Mouse (Mus musculus): Measurements from ENCODE around the gene Phactr2. TPM values are rescaled to one million over a fixed set of nuclear protein-coding genes. Genes with fewer than 3 reads are reported as not detected.

Phactr2 gene
- total RNA-seq, 2 experiments from 2014 or later: 4.8 to 10.1 TPM

DNA sequence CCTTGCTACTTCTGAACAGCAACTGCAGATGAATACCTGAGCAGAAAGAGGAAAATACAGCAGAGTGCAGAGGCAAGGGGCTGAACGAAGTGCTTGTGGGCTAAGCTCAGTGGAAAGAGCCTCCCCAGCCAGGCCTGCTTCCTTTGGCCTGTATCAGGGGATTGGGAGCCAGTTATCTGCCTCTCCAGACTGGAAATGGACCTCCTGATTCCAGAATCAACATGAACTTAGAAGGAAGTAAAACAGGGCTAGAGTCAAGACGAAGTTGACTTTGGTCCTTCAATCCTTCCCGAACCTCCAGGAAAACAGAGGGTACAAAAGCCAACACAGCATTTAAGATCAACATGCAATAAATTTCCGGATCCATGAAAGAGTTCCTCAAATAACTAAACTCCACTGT, 236.0 kb downstream of the Phactr2 start:
- ATAC-seq (replicated peaks; ENCODE audit: low FRiP score, low TSS enrichment, poor library complexity, severe bottlenecking): no peak

DNA sequence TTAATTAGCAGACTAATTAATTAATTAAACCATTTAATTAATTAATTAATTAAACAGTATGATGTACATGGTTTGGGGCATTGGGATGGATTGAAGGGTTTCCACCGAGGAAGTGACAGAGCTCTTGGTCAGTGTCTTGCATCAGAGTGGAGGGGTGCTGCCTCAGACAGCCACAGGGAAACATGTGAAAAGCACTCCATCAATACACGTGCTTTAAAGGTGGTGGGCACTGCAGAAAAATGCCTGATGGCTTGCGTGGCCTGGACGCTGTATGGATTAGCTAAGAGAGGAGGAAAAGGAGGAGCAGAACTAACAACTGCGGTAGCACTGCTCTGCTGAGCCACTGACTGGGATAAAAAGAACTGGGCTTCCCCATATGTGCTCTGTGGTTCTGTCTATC, 237.3 kb downstream of the Phactr2 start:
- no peak for ATAC-seq (replicated peaks; ENCODE audit: low FRiP score, low TSS enrichment, poor library complexity, severe bottlenecking)

DNA sequence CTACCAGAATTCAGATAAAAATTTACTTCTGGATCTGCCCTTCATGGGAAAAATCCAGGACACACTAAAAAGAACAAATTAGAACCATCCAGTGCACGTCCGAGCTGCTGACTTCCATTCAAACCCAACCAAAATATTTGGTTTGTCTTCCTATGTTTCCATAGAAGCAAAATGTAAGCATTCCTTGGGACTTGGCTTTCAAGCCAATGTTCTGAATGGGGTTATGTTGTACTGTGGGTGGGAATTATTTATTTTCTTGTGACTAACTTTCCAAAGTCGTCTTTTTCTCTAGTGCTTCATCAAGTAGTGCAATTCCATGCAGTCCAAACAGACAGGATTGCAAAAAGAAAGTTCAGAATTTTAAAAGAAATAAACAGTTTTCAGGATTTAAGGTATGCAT, 239.7 kb downstream of the Phactr2 start:
- no peak for ATAC-seq (replicated peaks; ENCODE audit: low FRiP score, low TSS enrichment, poor library complexity, severe bottlenecking)

DNA sequence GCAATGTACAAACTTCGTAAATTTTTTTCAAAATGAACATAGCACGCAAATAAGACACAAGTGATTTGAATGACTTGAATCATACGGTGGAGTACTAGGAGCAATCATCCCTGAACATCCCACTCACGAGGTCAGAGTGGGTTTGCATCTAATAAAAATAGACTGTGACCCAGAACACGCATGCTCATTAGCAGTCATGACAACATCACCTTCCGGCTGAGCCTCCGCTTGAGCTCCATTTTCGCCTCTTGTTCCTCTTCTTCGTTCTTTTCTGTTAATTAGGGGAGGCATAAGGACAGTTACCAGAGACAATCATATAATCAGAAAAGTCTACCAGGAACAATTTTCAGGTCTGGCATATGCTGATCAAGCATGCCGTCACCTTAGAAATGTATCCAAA, 240.3 kb downstream of the Phactr2 start:
- no peak for ATAC-seq (replicated peaks; ENCODE audit: low FRiP score, low TSS enrichment, poor library complexity, severe bottlenecking)

DNA sequence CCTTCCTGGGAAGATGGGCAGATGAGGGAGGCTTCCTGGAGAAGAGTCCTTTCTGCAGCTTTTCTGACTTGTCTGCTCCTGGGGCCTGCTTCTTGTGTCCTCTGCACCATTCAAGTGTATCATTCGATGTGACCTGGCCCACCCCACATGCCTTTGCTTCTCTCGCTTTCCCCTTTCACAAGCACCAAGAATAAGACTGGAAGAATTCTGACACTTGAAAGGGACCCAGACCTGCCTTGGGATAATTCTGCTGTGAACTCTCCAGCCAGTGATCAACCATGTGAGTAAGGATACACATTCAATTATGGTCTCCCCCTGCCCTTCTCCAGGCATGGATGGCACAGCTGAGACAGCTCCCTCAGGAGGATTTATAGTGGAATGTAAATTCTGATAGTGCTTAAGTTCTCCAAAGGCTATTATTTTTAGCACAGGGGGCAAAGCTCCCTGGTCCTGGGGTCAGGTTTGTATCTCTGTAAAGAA, 241.0 kb downstream of the Phactr2 start:
- no peak for ATAC-seq (replicated peaks; ENCODE audit: low FRiP score, low TSS enrichment, poor library complexity, severe bottlenecking)

DNA sequence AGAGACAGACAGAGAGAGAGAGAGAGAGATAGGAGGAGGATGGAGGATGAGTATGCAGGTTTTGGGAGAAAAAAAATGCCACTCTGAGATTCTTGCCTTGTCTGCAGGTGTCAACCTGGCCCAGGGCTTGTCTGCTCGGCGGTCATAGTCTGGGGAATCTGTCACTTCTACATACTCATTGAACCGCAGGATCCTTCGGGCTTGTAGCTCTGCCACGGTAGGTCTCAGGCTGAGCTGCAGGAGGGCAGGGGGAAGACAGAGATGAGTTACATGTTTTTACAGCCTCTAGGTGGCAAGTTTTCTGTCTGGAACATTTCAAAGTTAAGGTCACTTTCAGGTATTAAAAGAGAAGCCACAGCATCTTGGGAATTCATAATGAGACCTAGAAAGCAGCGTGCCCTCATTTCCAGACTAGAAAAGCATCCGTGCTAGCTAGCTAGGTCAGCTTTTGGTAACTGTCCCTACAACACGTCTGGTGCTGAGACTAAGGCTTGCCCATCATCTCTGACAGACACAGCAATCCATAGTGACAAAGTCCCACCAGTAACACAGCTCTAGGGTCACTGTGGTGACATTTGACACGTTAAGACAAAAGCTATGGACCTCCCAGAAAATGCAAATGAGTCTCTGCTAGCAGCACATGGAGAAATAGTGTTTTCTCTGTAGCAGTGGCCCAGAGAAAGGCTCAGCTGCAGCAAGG, 241.6 kb downstream of the Phactr2 start:
- no peak for ATAC-seq (replicated peaks; ENCODE audit: low FRiP score, low TSS enrichment, poor library complexity, severe bottlenecking)

DNA sequence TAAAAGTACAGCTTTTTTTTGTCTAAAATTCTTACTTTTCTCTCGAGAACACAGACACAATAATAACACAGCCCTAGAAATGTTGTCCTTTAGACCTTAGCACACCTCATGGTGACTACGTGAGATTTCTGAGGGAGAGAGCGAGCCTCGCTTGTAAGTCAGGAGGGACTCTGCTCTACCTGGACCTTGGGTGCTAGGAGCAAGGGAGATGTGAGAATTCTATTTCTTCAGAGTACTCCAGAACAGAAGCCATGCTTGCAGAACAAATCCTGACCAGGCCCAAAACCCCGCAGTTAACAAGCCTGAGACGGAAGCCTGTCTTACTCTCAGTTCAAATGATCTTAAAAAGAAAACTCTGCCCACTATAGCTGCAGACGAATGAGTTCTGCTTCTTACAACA, 243.5 kb downstream of the Phactr2 start:
- ATAC-seq (replicated peaks; ENCODE audit: low FRiP score, low TSS enrichment, poor library complexity, severe bottlenecking): no peak

DNA sequence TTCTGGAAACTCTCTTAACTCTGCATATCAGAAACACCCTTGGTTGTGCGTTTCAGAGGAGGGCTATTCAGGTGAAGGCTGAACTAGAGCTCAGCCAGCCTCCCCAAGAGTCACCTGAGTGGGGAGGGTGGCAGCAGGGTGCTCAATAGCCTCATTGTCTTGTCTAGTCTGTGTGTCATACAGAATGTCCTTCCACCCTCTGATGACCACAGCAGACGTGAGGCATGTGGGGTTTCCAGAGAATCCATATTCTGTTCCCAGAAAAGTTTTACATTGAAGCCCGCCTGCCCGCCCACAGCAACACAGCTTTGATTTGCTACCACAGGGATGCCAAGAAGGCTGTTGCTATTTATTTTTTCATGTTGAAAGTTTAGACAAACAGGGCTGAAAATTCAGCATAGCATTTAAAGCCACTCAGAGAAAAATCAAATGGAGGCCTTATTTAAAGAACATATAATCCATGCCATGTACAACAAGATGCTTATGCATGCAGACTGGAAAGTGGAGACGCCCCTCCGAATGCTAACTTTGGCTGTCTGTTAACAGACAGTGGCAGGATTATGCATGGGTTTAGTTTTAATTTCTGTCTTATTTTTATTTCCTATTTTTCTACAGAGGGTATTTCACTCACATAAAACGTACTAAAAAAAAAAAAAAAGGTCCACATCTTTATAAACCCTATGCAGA, 248.7 kb downstream of the Phactr2 start:
- ATAC-seq (replicated peaks; ENCODE audit: low FRiP score, low TSS enrichment, poor library complexity, severe bottlenecking): no peak

DNA sequence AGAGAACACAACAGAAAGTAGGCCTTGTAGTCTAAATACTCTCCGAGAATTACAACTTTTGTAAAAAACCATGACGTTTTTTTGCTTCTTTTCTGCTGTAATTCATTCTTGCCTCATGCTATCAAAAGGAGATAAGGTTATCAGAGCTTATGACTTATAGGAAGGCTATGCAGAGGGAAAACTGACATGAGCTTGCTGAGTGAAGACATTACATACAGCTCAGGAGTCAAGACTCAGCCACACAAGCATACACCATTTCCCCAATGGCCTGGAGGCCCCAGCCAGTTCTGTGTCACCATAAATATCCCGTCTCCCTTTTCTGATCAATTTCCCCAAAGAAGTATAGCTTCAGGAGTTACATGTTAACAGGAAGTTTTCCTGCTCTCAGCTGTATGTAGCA, 252.1 kb downstream of the Phactr2 start:
- no peak for ATAC-seq (replicated peaks; ENCODE audit: low FRiP score, low TSS enrichment, poor library complexity, severe bottlenecking)

DNA sequence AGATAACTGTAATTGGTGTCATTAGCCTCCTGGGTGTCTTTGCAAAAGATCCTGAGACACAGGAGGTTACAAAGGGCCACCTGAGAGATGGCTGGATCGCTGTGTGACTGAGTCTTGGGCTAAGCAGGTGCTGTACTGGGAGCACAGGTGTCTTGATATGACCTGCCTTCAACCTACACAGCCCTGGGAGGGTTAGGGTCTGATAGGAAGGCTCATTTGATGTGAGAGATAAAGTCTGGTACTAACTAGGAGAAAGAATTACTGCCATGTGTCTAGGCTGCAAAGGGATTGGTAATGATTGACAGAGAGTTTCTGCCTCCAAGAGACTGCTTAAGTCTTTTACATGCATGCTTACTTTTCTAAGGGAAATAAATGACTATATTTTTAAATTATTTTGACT, 254.2 kb downstream of the Phactr2 start:
- ATAC-seq (replicated peaks; ENCODE audit: low FRiP score, low TSS enrichment, poor library complexity, severe bottlenecking): no peak

DNA sequence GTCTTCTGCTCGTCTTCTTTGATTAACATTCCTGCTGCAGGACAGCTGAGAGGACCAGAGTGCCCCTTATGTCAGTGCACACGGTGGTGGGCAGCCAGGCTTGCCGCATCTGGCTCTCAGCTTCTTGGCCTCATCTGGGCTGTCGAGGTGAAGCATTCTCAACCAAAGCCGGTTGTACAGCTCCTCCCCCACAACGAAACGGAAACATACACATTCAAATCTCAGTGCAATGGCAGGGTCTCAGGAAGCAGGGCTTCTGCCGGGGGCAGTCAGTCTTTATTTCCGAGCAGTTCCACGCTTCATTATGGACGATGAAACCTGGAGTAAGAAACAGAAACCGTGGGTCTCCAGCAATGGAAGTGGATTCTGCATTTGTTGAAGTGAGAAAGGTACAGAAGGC, 260.3 kb downstream of the Phactr2 start:
- no peak for ATAC-seq (replicated peaks; ENCODE audit: low FRiP score, low TSS enrichment, poor library complexity, severe bottlenecking)

DNA sequence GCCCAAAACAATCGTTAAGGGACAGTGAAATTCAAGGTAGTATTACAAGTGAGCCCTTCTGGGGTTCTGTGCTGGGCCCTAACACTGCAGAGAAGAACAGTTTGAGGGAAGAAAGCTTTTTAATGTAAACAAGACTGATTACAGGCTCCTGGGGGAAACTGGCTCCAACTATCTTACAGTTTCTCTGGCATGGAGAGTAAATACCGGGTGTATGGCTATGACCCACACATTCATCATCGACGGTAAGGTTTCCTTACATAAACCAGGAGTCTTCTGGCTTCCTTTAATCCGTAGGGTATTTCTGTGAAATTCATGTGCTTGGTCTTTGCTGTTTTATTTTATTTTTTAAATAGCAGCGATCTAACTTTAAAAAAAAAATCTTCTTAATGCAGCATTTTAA, 261.4 kb downstream of the Phactr2 start:
- ATAC-seq (replicated peaks; ENCODE audit: low FRiP score, low TSS enrichment, poor library complexity, severe bottlenecking): no peak

DNA sequence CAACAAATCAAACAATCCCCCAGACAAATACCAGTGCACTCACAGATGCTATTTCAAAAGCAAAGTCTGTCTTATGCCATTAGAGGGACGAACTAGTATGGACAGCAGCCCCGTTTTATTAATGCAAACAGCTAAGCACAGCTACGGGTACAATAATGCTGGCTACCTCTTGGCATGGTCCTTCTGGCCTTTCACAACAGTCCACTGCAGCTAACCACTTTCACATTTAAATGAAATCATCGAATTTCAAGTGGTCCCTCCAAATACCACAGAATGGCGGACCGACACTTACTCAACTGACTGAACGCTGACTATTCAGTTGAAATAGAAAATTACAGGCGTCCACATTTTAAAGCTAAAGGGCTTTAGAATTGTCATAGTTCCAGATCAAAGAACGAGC, 261.9 kb downstream of the Phactr2 start:
- no peak for ATAC-seq (replicated peaks; ENCODE audit: low FRiP score, low TSS enrichment, poor library complexity, severe bottlenecking)

DNA sequence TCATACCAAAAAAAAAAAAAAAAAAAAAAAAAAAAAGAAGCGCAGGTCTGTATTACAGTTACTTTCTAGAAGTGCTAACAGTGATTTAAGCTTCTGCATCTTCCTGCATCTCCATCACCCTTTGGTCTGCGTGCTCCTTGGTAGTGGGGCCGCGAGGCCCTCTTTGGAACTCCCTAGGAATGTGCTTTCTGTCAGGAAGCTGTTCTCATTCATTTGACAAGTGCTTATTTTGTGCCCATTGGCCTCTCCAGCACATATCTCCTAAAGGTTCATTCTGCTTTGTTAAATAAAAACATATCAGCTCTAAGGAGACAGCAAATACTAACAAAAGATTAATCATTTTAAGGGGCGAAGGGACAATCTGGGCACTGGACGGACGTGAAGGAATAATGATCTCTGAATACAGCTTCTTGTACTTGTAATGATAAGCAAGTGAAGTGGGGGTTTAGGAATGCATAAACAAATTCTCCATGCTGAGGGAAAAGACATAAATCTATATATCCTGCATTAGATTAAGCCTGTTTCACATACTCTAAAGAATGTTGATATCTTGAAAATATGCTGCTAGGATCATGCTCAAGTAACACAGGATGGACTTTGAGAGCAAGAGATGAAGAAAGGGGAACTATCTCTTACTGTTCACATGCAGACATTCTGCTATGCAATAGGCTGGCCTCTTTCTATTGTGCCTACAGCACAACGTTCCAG, 264.1 kb downstream of the Phactr2 start:
- no peak for ATAC-seq (replicated peaks; ENCODE audit: low FRiP score, low TSS enrichment, poor library complexity, severe bottlenecking)

DNA sequence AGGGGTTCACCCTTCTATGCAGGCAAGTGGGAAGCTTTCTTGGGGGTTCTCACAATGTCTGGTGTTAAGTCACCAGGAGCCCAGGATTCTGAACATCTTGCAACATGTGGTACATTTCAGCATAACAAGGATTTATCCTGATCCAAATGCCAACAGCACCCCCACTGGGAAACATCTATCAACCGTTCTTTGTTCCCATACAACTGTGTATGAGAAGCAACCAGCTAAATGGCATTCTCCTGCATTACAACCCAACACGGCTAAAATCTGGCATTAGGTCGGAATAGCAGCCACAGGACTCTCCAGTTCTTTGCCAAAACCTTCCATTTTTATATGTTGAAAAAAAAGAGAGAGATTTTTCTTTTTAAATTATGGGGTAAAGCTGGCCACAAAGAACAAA, 264.7 kb downstream of the Phactr2 start:
- no peak for ATAC-seq (replicated peaks; ENCODE audit: low FRiP score, low TSS enrichment, poor library complexity, severe bottlenecking)

DNA sequence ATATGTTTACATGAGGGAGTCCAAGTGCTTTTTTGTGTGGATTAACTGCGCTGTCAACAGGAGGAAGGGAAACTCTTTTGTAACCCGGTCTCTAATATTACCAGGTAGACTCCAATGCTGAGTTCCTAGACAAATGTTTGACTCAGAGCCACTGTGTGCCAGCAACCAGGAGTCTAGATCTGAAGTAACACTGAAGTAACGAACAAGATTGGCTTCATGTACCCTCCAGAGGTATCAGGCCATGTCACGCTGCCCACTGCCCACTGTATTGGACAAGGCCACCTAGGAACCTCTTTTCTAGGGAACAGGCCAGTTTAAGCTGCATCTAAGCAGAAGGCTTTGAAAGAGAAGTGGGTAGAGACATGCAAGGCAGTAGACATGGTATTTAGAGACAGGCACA, 265.2 kb downstream of the Phactr2 start:
- ATAC-seq (replicated peaks; ENCODE audit: low FRiP score, low TSS enrichment, poor library complexity, severe bottlenecking): no peak

DNA sequence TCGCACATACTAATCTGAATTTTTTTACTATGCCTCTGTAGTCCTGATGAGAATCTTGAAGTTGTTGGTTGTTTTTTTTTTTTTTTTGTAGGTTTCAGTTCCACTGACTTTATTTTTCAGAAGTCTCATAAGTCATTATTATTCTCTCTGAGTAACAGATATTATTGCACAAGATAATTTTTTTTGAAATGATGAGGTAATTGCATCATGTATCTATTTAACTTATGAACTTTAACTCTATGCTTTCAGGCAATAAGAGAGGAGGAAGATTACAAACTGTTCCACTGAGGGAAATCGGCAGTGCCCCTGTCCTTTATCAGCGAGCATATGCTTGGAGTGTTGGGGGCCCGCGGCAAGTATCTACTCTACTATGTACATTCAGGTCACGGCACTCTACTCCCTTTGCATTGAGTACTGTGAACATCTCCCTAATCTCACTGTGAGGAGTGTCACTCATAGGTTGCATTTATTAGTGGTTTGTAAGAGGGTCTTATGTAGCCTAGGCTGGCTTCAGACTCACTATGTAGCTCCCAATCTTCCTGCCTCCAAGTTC, 272.4 kb downstream of the Phactr2 start:
- ATAC-seq (replicated peaks; ENCODE audit: low FRiP score, low TSS enrichment, poor library complexity, severe bottlenecking): no peak

DNA sequence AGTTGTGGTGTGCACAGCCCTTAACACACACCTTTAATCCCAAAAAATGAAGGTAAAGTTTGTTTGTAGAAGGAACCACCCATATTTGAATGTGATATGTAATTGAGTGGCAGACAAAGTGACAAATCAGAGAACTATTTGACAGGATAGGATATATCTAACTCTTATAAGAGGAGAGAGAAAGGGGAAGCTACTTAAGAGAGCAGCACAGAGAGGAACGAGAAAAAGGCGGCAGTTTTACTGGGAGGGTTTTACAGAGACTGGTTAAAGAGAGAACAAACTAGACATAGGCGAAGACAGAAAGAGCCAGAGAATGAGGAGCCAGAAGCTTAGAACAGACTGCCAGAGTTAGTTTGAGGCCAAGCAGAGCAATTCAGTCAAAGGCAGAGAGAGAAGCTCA, 273.4 kb downstream of the Phactr2 start:
- ATAC-seq (replicated peaks; ENCODE audit: low FRiP score, low TSS enrichment, poor library complexity, severe bottlenecking): no peak

DNA sequence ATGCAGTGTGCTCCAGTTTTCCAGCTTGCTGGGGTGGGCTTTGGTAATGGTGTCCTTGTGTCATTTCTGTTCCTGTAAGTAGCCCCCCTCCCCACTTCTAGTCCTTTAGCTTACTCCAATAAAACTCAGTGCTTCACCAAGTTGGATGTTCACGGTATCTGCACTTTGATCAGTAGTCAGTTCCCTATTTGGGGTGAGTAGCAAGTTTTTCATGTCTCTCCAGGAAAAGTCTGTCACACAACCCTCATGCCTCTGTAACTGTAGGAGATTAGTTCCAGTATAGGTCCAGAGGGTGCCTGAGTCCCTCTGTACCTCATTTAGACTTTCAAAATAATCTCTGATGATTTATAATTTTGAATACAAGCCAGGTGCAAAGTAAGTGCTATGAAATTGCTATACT, 275.0 kb downstream of the Phactr2 start:
- ATAC-seq (replicated peaks; ENCODE audit: low FRiP score, low TSS enrichment, poor library complexity, severe bottlenecking): no peak

DNA sequence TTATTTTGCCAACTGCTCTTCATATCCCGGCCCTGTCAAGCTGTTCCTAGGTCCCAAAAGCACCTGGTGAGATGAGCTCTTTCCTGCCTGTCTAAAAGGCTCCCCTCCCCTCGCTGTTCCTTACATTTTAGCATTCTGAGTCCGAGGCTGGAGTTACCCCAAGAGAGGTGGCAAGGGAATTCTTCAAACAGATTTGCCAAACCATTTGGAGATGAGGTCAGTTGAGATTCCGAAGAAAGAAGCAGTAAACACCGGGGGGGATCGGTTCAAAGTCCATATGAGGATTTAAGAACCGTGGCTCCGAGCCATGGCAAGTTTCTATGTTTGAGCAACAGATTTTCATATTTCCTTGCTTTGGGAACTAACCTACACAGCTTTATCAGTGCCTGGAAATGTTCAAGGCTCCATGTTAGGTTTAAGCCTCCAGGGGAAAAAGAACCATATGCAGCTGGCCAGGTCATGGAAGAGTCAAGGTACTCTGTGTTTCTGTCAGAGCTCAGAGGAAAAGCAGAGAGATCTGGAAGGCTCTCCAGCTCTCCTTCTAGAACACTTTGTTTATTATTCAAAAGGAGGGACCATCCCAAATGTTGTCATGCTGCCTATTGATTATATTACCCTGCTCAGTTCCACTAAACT, 277.2 kb downstream of the Phactr2 start:
- ATAC-seq (replicated peaks; ENCODE audit: low FRiP score, low TSS enrichment, poor library complexity, severe bottlenecking): no peak

Measured in megakaryocyte-erythroid progenitor cell, adult 5-6 weeks (primary cell).